Mouse (Mus musculus) embryonic fibroblast, embryonic 13.5 days (primary cell): ENCODE measurements around the gene Zfp984.
"Not testable (repeated sequence)": the region's sequence is repeated elsewhere in the genome, so short reads cannot be mapped to it uniquely, and the experiment has no call there.

Experiments
- CTCF ChIP-seq: IDR thresholded peaks from 2 replicates; pipeline ENCODE4 v1.5.1; 2011; ENCODE audit warnings: mild to moderate bottlenecking, control low read depth, low read length, moderate library complexity, borderline replicate concordance; ENCODE audit not compliant: insufficient read depth
- POLR2A ChIP-seq: IDR thresholded peaks from 2 replicates; pipeline ENCODE4 v1.6.1; 2011; ENCODE audit warnings: low read depth, mild to moderate bottlenecking, control low read depth, low read length, moderate library complexity

DNA sequence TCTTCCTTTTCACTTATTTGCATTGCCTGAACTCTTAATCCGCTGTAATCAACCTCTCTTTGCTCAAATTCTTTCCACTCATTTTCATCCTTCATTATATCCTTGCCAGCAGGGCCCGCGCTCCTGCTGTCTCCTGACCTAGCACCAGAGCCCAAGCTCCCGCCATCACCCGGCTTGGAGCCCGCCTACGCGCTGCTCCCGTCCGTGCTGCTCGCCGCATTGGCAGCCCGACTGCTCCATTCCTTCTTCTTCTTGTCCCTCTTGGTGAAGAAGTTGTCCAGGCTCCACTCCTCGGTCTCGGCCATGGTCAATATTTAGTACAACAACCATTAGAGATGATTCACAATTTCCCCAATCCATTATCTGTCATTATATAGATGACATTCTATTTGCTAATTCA lies 63.3 kb downstream of the Zfp984 start:
- not testable (repeated sequence) for TF ChIP-seq POLR2A, CTCF
